Mouse (Mus musculus) mesoderm, embryonic 11.5 days (tissue): ENCODE measurements around the gene Chst15.

ENCODE experiments used
- DNase-seq: peaks from one replicate; pipeline ENCODE4 v3.0.0-alpha.2; 2012; ENCODE audit warnings: low read depth, low spot score

Chst15 gene

DNA sequence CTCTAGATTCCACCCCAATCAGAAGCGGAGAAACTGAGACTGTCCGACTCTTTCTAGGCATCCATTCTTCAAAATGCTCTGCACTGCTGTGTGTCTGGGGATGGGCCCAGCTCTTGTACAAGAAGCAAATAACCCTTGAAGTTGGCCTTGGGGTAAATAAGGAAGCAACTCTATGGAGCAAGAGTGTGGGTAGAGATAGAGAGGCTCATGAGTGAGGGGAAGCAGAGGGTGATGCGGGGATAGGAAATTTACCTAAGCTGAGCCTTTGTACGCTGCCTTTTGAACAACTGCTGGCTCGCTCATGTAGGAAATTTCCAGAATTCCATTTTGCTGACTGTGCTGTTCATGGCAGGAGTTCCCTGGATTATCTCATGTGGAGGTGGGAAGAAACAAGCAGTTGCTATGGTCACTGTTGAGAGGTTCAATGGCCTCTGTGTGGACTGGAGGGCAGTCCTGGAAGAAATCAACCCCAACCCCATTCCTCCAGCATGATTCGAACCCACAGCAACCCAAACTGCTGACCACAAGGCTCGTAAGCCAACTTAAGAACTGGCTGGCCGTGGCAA, 89.9 kb downstream of the Chst15 start:
- DNase-seq = no peak

DNA sequence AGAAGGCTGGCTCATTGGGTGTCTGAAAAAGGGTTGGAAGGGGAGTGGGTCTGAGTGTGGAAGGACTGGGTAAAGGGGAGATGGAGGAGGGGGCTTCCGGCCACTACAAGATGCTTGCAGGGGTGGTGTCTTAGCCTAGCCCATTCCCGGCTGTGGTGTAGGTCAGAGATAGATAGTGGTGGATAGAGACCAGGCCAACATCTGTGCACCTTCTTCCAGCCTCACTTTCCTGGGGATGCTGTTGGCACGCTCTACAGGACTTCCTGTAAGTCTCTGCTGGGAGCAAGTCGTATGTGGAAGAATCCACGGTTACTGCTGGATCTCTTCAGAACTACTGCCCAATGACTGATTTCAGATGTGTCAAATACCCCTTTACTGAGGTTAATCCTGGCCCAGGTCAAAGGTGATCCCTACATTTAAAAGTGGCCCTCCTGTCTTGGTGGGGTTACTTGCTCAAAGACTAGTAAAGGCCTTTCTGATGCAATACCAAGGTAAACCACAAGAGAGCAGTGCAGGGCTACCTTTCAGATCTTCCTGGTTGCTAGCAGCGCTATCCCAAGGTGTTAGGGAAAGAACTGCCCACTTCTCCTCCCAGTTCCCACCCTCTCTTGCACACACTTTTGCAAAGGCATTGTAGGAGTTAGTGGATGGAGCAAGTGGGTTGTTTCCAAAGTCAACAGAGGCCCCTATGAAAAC, 90.5 kb downstream of the Chst15 start:
- peak; percentile 87 for DNase-seq

DNA sequence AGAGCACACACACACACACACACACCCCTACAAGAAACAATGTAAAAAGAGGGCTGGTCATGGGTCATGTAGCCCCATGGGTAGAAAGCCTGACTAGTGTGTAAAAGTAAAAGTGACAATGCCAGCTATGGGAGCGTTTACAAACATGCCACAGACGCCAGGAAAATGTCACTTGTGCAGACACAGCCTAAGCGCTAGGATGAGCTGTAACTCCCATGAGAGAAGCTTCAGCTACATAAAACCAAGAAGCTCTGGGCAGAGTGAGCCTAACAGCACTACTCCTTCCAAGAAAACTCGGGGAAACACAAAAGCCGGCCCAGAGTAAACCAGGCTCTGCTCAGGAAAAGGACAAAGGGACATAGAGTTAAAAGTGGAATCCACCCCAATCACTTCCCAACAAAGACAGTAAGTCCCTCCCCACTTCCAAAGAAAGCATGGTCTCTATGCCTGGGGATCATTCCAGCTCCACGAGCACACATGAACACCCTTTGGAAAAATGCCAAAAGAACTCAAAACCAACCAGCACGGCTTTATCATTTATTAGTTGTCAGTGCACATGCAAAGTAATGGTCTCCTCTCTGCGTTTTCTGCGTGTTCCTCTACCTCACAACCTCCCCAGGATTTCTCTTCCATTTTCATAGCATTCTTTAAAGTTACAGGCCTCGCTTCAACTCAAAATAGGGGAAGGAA, 93.4 kb downstream of the Chst15 start:
- DNase-seq = no peak

DNA sequence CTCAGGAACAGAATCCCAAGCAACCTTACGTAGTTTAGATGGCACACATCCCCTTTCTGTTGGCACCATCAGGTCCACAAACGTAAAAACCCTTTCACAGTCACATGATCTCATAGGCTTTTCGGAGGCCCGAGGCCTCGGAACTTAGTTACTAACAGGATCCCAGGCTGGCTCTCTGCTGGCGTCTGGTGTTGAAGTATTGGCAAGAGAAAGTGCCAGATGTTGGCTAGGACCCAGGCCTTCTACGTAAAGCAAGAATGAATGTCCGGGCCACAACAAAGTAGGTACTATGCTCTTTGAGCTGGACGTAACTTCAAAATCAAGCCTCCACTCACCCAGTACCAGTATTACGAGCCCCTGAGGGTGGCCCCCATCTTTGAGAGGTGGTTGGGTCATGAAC, 103.0 kb downstream of the Chst15 start:
- DNase-seq = no peak

DNA sequence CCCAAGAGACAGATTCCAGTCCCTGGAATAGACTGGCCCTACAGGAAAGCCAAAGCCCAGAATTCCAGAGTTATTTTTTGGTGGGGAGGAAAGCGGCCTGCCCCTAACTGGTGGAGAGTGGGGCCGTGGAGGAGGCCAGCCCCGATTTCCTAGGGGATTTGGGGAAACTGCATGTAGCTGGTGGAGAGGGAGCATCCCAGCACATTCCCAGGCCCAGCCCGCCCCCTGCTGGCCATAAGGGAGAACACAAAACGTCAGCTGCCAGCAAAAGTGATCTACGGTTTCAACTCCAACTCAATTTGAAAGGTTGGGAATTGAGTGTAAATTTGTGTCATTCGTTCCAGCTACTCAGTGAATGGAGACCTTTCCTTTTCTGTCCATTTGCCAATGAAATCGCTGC, 103.6 kb downstream of the Chst15 start:
- DNase-seq = peak; percentile 80

DNA sequence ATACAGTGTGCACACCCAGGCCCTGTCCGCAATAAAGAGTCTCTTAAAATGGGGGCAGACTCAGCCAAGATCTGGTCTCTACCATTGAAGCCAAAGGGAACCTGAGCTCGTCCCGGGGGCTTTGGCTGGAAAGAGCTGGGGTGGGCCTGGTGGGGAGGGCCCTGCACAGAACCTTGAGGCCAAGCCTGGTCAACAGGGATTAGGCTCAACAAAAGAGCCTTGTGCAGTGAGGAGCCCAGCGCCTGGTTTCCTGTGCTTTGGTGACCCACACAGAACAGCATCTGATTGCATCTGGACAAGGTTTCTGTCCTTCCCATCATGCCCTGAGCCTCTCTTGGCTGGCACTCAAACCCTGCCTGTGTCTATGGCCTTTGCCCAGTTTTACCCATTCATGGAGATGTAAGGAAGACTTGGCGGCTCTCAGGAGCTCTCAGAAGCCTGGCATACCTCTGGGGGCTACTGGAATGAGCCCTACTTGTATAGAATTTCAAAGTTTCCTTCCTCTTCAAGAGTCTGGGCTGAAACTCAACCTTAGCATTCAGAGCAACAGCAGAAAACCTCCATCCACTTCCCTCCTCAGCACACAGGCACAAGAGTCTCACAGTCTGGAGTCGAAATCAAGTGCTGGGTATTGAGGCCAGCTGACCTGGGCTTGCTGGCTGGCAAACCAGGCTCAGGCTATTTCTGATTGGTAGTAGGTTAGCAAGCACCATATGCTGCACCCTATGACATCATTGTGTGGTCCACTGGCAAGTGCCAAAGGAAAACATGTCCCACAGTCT, 104.9 kb downstream of the Chst15 start:
- no peak for DNase-seq

DNA sequence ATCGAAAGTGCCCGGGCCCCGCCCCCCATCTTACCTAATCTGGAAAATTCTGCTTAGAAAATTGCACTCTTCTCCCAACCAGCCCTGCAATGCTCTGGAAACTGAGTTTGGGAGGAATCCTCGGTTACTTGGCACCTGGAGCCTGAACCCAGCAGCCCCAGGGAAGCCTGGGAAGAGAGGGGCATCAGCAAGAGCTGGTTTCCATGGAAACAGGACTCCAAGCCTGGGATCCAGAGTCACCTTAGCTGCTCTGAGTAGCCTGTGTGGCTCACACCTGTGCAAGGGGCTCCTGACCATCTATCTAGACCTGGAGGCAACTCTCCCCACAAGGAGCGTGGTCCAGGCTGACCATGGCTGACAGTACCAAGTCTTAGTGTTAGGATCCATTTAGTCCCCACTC, 106.4 kb downstream of the Chst15 start:
- no peak for DNase-seq

DNA sequence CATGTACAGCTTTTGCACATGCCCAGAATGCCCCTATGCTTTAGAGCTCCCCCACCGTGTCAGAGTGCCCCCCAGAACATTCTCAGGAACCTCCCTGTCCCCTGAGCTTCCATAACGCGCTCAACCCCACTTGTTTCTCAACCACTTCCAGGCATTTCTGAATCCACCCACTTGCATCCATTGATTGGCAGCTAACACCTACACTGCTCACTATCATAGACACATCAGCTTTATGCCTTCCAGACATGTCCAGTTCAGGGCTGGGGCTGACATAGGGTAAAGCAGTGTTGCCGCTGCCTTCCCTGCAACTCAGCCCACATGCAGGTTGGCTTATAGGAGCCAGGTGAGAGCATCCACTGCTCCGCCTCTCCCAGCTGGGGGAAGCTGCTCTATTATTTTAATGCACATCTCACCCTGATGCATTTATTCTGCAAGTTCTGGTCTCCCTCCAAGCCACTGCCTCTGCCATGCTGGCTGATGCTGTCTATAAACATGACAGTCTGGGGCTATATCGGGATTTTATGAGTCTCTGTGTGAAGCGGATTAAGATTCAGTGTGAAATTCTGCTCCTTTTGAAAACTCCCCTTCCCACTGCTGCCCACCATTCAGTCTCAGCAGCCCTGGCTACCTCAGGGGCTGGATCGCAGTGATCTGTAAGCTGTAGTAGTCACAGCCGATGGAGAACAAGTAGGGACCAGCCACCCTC, 107.9 kb downstream of the Chst15 start:
- DNase-seq = no peak

DNA sequence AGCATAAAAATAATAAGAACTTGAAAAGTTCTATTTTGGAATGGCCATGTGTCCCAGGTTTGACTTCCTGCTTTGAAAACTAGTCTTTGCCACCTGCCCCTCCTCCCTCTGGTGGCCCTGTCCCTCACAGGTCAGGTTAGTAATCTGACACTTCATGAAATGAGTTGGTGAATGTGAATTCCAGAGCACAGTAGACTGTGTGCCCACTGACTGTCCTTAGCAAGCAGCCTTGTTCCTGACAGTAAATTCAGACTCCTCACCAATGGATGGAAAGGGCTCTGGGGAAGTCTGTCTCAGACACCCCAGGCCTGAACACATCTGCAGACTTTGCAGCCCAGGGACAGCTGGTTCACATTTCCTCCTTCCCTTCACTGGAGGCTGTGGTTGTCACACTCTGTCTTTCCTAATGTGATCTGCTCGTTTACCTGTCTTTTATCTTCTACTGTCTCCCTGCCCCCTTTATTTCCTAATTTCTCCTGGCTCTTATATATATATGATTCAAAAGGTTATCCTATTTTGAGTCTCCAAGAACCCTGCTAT, 112.9 kb downstream of the Chst15 start:
- peak; percentile 63 for DNase-seq

DNA sequence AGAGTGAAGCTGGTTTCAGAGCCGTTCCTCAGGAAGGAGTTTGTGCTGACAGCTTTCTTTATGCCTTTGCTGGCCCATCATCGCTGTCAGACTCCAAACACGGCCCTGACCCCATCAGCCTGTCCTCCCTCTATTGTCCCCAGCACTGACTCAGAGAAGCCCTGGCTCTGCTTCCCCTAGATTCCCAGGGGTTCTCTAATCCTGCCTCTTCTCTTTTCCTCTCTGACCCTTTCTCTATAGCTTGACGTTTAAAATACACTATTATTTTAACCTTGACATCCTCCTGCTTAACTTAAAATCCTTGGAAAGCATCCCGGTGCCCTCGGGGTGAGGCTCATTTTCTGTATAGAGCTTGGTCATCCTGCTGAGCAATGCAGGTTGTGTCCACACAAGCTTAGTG, 117.3 kb downstream of the Chst15 start:
- DNase-seq = no peak

DNA sequence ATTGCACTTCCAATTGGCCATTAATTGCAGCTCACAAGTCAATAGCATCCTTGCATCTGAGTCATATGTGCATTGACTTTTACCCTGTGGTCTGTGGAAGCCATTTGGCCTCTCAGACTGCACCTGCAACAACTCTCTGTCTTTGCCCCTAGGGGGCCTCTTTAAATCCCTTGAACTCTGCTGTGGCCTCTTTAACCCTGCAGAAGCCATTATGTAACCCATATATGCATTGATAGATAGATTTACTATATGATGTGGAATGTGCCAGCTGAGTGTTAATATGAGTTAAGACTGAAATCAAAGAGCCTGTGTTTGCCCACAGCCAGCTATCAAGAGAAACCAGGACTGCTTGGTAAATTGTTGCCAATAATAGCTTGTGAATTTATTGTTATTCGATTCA, 118.2 kb downstream of the Chst15 start:
- peak; percentile 44 for DNase-seq

DNA sequence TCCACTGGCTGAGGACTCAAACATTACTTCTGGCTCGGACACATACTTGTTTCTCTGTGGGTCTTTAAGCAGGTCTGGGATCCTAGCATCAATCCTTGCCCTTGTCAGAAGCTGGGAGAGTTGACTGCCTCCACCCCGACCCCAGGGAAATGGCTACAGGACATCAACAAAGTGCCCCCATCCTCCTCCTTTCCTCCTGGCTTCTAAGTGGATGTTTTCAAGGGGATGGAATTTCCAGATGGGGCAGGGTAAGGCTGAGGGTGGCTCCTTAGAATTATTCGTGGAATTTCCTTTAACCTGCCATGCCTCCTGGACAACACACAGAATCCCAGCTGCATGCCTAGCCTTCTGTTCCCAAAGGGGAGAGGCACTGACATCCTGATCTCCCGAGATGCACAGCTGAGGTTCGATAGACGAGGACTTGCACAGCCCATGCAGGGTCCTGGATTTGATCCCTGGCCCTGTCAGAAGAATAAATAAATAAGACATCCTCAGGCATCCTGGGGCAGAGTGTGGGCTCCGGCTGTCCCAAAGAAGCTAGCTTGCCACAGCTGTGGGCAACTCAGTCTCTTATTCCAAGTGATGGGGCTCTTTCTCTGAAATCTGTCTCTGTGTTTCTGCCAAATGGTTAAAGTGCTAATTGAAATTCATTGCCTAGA, 119.1 kb downstream of the Chst15 start:
- DNase-seq = peak; percentile 59

DNA sequence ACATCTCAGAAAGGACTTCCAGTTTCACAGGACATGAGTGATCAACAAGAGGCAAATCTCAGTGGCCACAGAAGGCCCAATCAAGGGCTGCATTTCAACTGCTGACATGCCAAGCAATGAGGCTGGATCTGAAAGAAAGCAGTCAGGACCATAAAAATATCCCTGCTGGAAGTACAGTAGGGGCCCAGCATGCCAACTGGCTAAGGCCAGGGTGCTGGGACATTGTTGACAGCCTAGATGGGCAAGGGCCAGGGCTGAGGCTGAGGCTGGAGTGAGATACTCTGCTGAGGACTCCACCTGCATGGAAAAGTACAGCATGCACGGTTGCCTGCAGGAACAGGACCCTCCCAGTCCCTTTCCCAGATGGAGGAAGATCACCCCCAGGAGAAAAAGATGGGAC, 120.4 kb downstream of the Chst15 start:
- no peak for DNase-seq

DNA sequence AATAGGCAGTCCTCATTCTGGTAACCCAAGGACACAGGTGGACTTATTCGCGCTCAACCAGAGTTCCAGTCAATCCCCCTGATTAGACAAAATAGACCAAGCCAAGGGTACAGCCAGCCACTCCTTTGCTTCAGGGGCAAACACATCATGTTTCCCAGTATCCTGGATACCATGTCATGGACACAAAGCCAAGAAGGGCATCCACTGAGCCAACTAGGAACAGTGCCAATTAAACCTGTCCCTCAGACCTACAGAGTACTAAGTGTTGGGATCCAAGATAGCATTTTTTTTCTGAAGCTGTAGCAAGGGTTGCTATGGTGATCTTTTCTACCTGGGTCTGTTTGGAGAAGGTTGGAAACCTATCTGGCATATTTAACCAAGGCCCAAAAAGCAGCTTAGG, 123.4 kb downstream of the Chst15 start:
- no peak for DNase-seq

DNA sequence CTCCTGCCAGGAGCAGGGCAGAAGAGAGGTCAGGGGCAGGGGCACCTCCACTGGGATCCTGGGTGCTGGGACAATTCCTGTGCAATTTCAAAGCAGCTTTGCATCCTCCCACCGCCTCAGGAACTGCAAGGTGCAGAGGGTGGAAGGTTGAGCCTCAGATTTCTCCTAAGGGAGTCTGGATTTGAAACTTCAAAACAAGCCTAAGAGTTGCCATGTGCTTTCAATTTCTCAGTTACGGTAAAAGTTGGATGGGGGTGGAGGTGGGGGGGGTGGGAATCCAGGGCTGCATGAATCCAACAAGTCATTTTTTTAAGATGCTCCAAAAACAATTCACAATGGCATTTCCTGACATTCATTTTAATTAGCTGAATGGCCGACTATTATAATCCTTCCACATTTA, 129.6 kb downstream of the Chst15 start:
- DNase-seq = no peak
